Comparison of ENCODE assay signal across 8 mouse cellular contexts in genomic region chr6:30510291-30510690, GRCm38 (mm10). TPM values are rescaled to one million over a fixed set of nuclear protein-coding genes. Genes with fewer than 3 reads are reported as not detected.
DNase-seq lines count a peak whose midpoint lies in the region; ATAC-seq and TF ChIP-seq lines count a peak whose summit lies in the region.

No protein-coding gene starts in this region.

- peaks cover 5% of the 10 kb centered on the region for H3K36me3 ChIP-seq in kidney, adult 2 months (ENCODE audit: control insufficient read depth, insufficient read depth, low read length)
- H3K36me3 ChIP-seq in heart, embryonic 11.5 days (ENCODE audit: control insufficient read depth, insufficient read depth, low read length): peaks cover 7% of the 10 kb centered on the region
- peaks cover 13% of the 10 kb centered on the region for H3K36me3 ChIP-seq in limb, embryonic 15.5 days
- H3K36me3 ChIP-seq in stomach, embryonic 14.5 days (ENCODE audit: control insufficient read depth, insufficient read depth, low read length): peaks cover 12% of the 10 kb centered on the region

- no peak for DNase-seq in kidney, adult 2 months
- DNase-seq in kidney, postnatal 14 days: no peak
- peak; percentile 45 for DNase-seq in cerebellum, adult 11-12 months
- DNase-seq in layer of hippocampus, postnatal 36 days: no peak
- DNase-seq in right cerebral cortex, adult 18-20 months: no peak

- H3K4me2 ChIP-seq in heart, embryonic 11.5 days: peak overlapping the region; percentile 74
- peak overlapping the region; percentile 42; the same call in 1 of the 2 replicates for H3K4me2 ChIP-seq in limb, embryonic 15.5 days
- peak overlapping the region; percentile 44; the same call in 1 of the 2 replicates for H3K4me2 ChIP-seq in stomach, embryonic 14.5 days (replicated peaks; ENCODE audit: low read depth, low read length)

- H3K27ac ChIP-seq in kidney, adult 2 months (ENCODE audit: insufficient read depth, low read depth, low read length): peak overlapping the region; percentile 65; the same call in 1 of the 2 replicates
- H3K27ac ChIP-seq in heart, embryonic 11.5 days (ENCODE audit: low read depth, low read length): peak overlapping the region; percentile 94
- H3K27ac ChIP-seq in limb, embryonic 15.5 days: peak overlapping the region; percentile 99
- H3K27ac ChIP-seq in stomach, embryonic 14.5 days (ENCODE audit: low read length): peak overlapping the region; percentile 98

- no peaks in the 10 kb centered on the region for H3K27me3 ChIP-seq in kidney, adult 2 months (replicated peaks; ENCODE audit: control insufficient read depth, insufficient read depth, low read length)
- H3K27me3 ChIP-seq in heart, embryonic 11.5 days (ENCODE audit: control insufficient read depth, insufficient read depth, low read length): no peaks in the 10 kb centered on the region
- no peaks in the 10 kb centered on the region for H3K27me3 ChIP-seq in limb, embryonic 15.5 days
- H3K27me3 ChIP-seq in stomach, embryonic 14.5 days (ENCODE audit: control insufficient read depth, insufficient read depth, low read length): no peaks in the 10 kb centered on the region

- WGBS in kidney, adult 2 months: 83% methylated on average over 5 of the region's 5 CpGs
- 70% methylated on average over 5 of the region's 5 CpGs for WGBS in heart, embryonic 11.5 days (ENCODE audit: insufficient replicate concordance)
- WGBS in limb, embryonic 15.5 days: 67% methylated on average over 5 of the region's 5 CpGs
- 69% methylated on average over 5 of the region's 5 CpGs for WGBS in stomach, embryonic 14.5 days

- no peaks in the 10 kb centered on the region for H3K9me3 ChIP-seq in heart, embryonic 11.5 days (replicated peaks; ENCODE audit: control insufficient read depth, low read length)
- H3K9me3 ChIP-seq in limb, embryonic 15.5 days: no peaks in the 10 kb centered on the region
- no peaks in the 10 kb centered on the region for H3K9me3 ChIP-seq in stomach, embryonic 14.5 days (ENCODE audit: control insufficient read depth, low read depth, low read length)

- ATAC-seq in heart, embryonic 11.5 days (replicated peaks; ENCODE audit: insufficient number of reproducible peaks, low FRiP score, low TSS enrichment): no peak
- no peak for ATAC-seq in limb, embryonic 15.5 days (ENCODE audit: insufficient number of reproducible peaks, low FRiP score, low TSS enrichment, low read depth)
- no peak for ATAC-seq in stomach, embryonic 14.5 days (ENCODE audit: insufficient number of reproducible peaks, insufficient read depth, low FRiP score, low read depth)

- TF ChIP-seq CTCF in kidney, adult 2 months (conservative IDR thresholded peaks at IDR 0.05; ENCODE audit: insufficient read depth, insufficient read length, low read depth, low read length): no peak

- H3K9ac ChIP-seq in heart, embryonic 11.5 days (ENCODE audit: low read depth, low read length): peak overlapping the region; percentile 40; the same call in 1 of the 2 replicates
- H3K9ac ChIP-seq in limb, embryonic 15.5 days: no peak overlapping the region
- H3K9ac ChIP-seq in stomach, embryonic 14.5 days (replicated peaks; ENCODE audit: low read depth, low read length): no peak overlapping the region; the same call in 1 of the 2 replicates

- H3K4me1 ChIP-seq in kidney, adult 2 months (ENCODE audit: control insufficient read depth, insufficient read depth, low read length): peaks cover 3% of the 10 kb centered on the region; the same call in 1 of the 2 replicates
- peaks cover 9% of the 10 kb centered on the region for H3K4me1 ChIP-seq in heart, embryonic 11.5 days (ENCODE audit: control insufficient read depth, insufficient read depth, low read length)
- peaks cover 14% of the 10 kb centered on the region for H3K4me1 ChIP-seq in limb, embryonic 15.5 days
- H3K4me1 ChIP-seq in stomach, embryonic 14.5 days (ENCODE audit: control insufficient read depth, insufficient read depth, low read length): peaks cover 15% of the 10 kb centered on the region

- H3K4me3 ChIP-seq in kidney, adult 2 months (ENCODE audit: insufficient read depth, low read depth, low read length): no peak overlapping the region
- no peak overlapping the region for H3K4me3 ChIP-seq in heart, embryonic 11.5 days (ENCODE audit: low read depth, low read length)
- no peak overlapping the region for H3K4me3 ChIP-seq in limb, embryonic 15.5 days
- no peak overlapping the region for H3K4me3 ChIP-seq in stomach, embryonic 14.5 days (ENCODE audit: low read depth, low read length)

- no peak for TF ChIP-seq POLR2A in kidney, adult 2 months (IDR thresholded peaks at IDR 0.05; ENCODE audit: low read depth, low read length)

RNA-seq across cellular contexts. Expression of gene Ssmem1, which starts 0.6 kb away (rescaled TPM):
- polyA plus RNA-seq in kidney, adult 2 months (2012; rRNA removed): 0.09 TPM in 1 of 2 replicates, not detected in the other
- 0.62 TPM in 1 of 2 replicates, not detected in the other for polyA plus RNA-seq in heart, embryonic 11.5 days (2014; fragmentation: Nextera tagmentation; extraction: Ambion mirVana)
- 0.14 TPM in 1 of 2 replicates, not detected in the other for polyA plus RNA-seq in limb, embryonic 15.5 days (2015; fragmentation: Nextera tagmentation; extraction: Ambion mirVana)
- 0.52 TPM in 1 of 2 replicates, not detected in the other for polyA plus RNA-seq in stomach, embryonic 14.5 days (2014; fragmentation: Nextera tagmentation; extraction: Ambion mirVana)
- total RNA-seq in layer of hippocampus, postnatal 36 days (2021): 1 to 10 TPM in 1 of 2 experiments, under 1 TPM in 1; 0.70 to 1.2 TPM

RNA-seq across cellular contexts. Expression of gene Tmem209, which starts 0.7 kb away (rescaled TPM):
- 27.3 and 35.2 TPM in 2 replicates for polyA plus RNA-seq in kidney, adult 2 months (2012; rRNA removed)
- 29.3 and 30.9 TPM in 2 replicates for polyA plus RNA-seq in heart, embryonic 11.5 days (2014; fragmentation: Nextera tagmentation; extraction: Ambion mirVana)
- 28.0 and 28.1 TPM in 2 replicates for polyA plus RNA-seq in limb, embryonic 15.5 days (2015; fragmentation: Nextera tagmentation; extraction: Ambion mirVana)
- 39.8 and 45.0 TPM in 2 replicates for polyA plus RNA-seq in stomach, embryonic 14.5 days (2014; fragmentation: Nextera tagmentation; extraction: Ambion mirVana)
- total RNA-seq in layer of hippocampus, postnatal 36 days (2021): 10 to 100 TPM; 19.2 to 25.2 TPM

RNA-seq across cellular contexts. Expression of gene Cpa2, which starts 31.1 kb away (rescaled TPM):
- polyA plus RNA-seq in kidney, adult 2 months (2012; rRNA removed): 0.14 TPM in 1 of 2 replicates, not detected in the other
- 8.3 and 11.7 TPM in 2 replicates for polyA plus RNA-seq in heart, embryonic 11.5 days (2014; fragmentation: Nextera tagmentation; extraction: Ambion mirVana)
- 4.8 and 6.7 TPM in 2 replicates for polyA plus RNA-seq in limb, embryonic 15.5 days (2015; fragmentation: Nextera tagmentation; extraction: Ambion mirVana)
- polyA plus RNA-seq in stomach, embryonic 14.5 days (2014; fragmentation: Nextera tagmentation; extraction: Ambion mirVana): 1.4 and 127 TPM in 2 replicates
- 1 to 10 TPM in 1 of 2 experiments, under 1 TPM in 1; 0.92 to 2.0 TPM for total RNA-seq in layer of hippocampus, postnatal 36 days (2021)

RNA-seq across cellular contexts. Expression of gene Cpa4, which starts 57.9 kb away (rescaled TPM):
- polyA plus RNA-seq in kidney, adult 2 months (2012; rRNA removed): not detected in 2 replicates
- polyA plus RNA-seq in heart, embryonic 11.5 days (2014; fragmentation: Nextera tagmentation; extraction: Ambion mirVana): 2.4 TPM in 2 replicates
- 5.2 and 6.3 TPM in 2 replicates for polyA plus RNA-seq in limb, embryonic 15.5 days (2015; fragmentation: Nextera tagmentation; extraction: Ambion mirVana)
- polyA plus RNA-seq in stomach, embryonic 14.5 days (2014; fragmentation: Nextera tagmentation; extraction: Ambion mirVana): 0.49 and 0.71 TPM in 2 replicates
- not detected for total RNA-seq in layer of hippocampus, postnatal 36 days (2021)
